Mouse (Mus musculus) liver, embryonic 14.5 days (tissue): ENCODE data around the gene Gng8. TPM values are rescaled to one million over a fixed set of nuclear protein-coding genes. Genes with fewer than 3 reads are reported as not detected.
A peak's percentile ranks its signal among the peaks of the same experiment; 100 is the strongest.

ENCODE experiments used
- ATAC-seq: fragments of 200-750 bp; cut with Nextera tagmentation; 2 replicates; pipeline ENCODE4 v1.8.0; 2017; ENCODE audit warnings: moderate number of reproducible peaks, mild to moderate bottlenecking, moderate library complexity; ENCODE audit not compliant: insufficient read depth
- DNase-seq, 3 experiments: peaks; one replicate each; pipeline ENCODE4 v3.0.0-alpha.2; 2012 to 2013; ENCODE audit warnings: low read depth in 3 of 3, low spot score in 3 of 3
- H3K27ac ChIP-seq: fragments of 300-500 bp; sonication (generic); 2 replicates; pipeline ENCODE4 v1.5.1; 2014; ENCODE audit warnings: moderate library complexity, mild to moderate bottlenecking, control low read depth, inconsistent platforms
- H3K27me3 ChIP-seq: fragments of 300-500 bp; sonication (generic); 2 replicates; pipeline ENCODE4 v1.6.1; 2014; ENCODE audit warnings: mild to moderate bottlenecking, low read length, moderate library complexity; ENCODE audit not compliant: control insufficient read depth, insufficient read depth
- H3K36me3 ChIP-seq: fragments of 300-500 bp; sonication (generic); replicated peaks from 2 replicates; pipeline ENCODE4 v1.6.1; 2014; ENCODE audit warnings: low read depth; ENCODE audit not compliant: control insufficient read depth, insufficient read depth
- H3K4me1 ChIP-seq, 2 experiments: fragments of 200-500 bp in 1 of 2; fragments of 300-500 bp in 1 of 2; sonication (generic) in 1 of 2; replicated peaks; 2 replicates each; pipeline ENCODE4 v1.6.1; 2012 to 2014; ENCODE audit warnings: antibody characterized with exemption in 1 of 2, inconsistent platforms in 1 of 2, low read length in 1 of 2; ENCODE audit not compliant: control insufficient read depth in 2 of 2, insufficient read depth in 2 of 2
- H3K4me2 ChIP-seq: fragments of 300-500 bp; sonication (generic); 2 replicates; pipeline ENCODE4 v1.6.1; 2014; ENCODE audit warnings: low read depth, mild to moderate bottlenecking, control low read depth, moderate library complexity
- H3K4me3 ChIP-seq, 2 experiments: fragments of 200-500 bp in 1 of 2; fragments of 300-500 bp in 1 of 2; sonication (generic) in 1 of 2; 2 replicates each; pipeline ENCODE4 v1.5.1; 2012 to 2014; ENCODE audit warnings: low read depth in 2 of 2, low read length in 2 of 2, mild to moderate bottlenecking in 2 of 2, control low read depth in 1 of 2, inconsistent platforms in 1 of 2, moderate library complexity in 1 of 2; ENCODE audit not compliant: insufficient read depth in 1 of 2
- H3K9ac ChIP-seq: fragments of 300-500 bp; sonication (generic); replicated peaks from 2 replicates; pipeline ENCODE4 v1.6.1; 2014; ENCODE audit warnings: mild to moderate bottlenecking, control low read depth, moderate library complexity
- H3K9me3 ChIP-seq: fragments of 300-500 bp; sonication (generic); 2 replicates; pipeline ENCODE4 v1.6.1; 2016; ENCODE audit warnings: low read length, mixed read lengths; ENCODE audit not compliant: control insufficient read depth
- CTCF ChIP-seq: IDR thresholded peaks from 2 replicates; pipeline ENCODE4 v1.5.1; 2016; ENCODE audit warnings: antibody characterized with exemption, low read depth, control low read depth
- EP300 ChIP-seq: IDR thresholded peaks from 2 replicates; pipeline ENCODE4 v1.6.1; 2016; ENCODE audit warnings: antibody characterized with exemption, low read depth
- WGBS: fragments of 180-500 bp; shearing (Covaris S2); extraction: QIAGEN DNeasy Blood & Tissue Kit; methylation state at CpG from one replicate; pipeline ENCODE4 v1.1.7; 2014; ENCODE audit not compliant: insufficient replicate concordance; 5-methylcytosine and 5-hydroxymethylcytosine counted together
- polyA plus RNA-seq, 2 experiments: library from polyadenylated mRNA; depleted of rRNA in 1 of 2; stranded (reverse) in 1 of 2; unstranded in 1 of 2; fragments of >200 nt; fragmentation: Nextera tagmentation in 1 of 2; extraction: Ambion mirVana in 1 of 2; gene quantifications; 2 replicates each; pipeline versions ENCODE4 v1.2.1 to v1.2.3; 2012 to 2014

The Gng8 gene
- polyA plus RNA-seq, 2 experiments = 0.47 TPM; not detected in 1

GRCm38 (mm10) chr7:16903439-16903955 lies 11.9 kb downstream of the Gng8 start:
- H3K4me1 ChIP-seq = peaks cover 0 to 18% of the 10 kb centered on the region in 2 experiments; a peak in 3 of 4 replicates
- 14% methylated on average over 2 of the region's 2 CpGs for WGBS
- no peak overlapping the region for H3K9ac ChIP-seq
- H3K27ac ChIP-seq = no peak overlapping the region
- TF ChIP-seq EP300 (no peak), CTCF (no peak)
- no peaks in the 10 kb centered on the region; the same call in 1 of the 2 replicates for H3K27me3 ChIP-seq
- no peaks in the 10 kb centered on the region for H3K36me3 ChIP-seq
- H3K4me3 ChIP-seq = no peak overlapping the region
- H3K4me2 ChIP-seq = no peak overlapping the region
- H3K9me3 ChIP-seq = no peaks in the 10 kb centered on the region
- no peak for DNase-seq
- ATAC-seq = no peak

GRCm38 (mm10) chr7:16904120-16904675 lies 12.6 kb downstream of the Gng8 start:
- no peaks in the 10 kb centered on the region; the same call in 1 of the 2 replicates for H3K27me3 ChIP-seq
- peaks cover 0 to 18% of the 10 kb centered on the region in 2 experiments; a peak in 3 of 4 replicates for H3K4me1 ChIP-seq
- TF ChIP-seq CTCF = no peak
- TF ChIP-seq EP300 = no peak
- no peaks in the 10 kb centered on the region for H3K36me3 ChIP-seq
- DNase-seq (no peak), ATAC-seq (no peak)
- 30% methylated on average over 9 of the region's 10 CpGs for WGBS
- no peak overlapping the region for H3K4me2 ChIP-seq
- H3K9ac ChIP-seq = no peak overlapping the region
- H3K9me3 ChIP-seq = no peaks in the 10 kb centered on the region
- H3K27ac ChIP-seq = no peak overlapping the region
- H3K4me3 ChIP-seq = no peak overlapping the region

- no peak overlapping the region for H3K27ac ChIP-seq
- H3K9me3 ChIP-seq = no peaks in the 10 kb centered on the region
- H3K9ac ChIP-seq = no peak overlapping the region
- H3K36me3 ChIP-seq = no peaks in the 10 kb centered on the region
- no peak overlapping the region for H3K4me3 ChIP-seq
- H3K27me3 ChIP-seq = no peaks in the 10 kb centered on the region; the same call in 1 of the 2 replicates
- peak; percentile 31; the same call in 1 of the 2 replicates for ATAC-seq
- 27% methylated on average over 9 of the region's 9 CpGs for WGBS
- H3K4me1 ChIP-seq = peaks cover 0 to 17% of the 10 kb centered on the region in 2 experiments; a peak in 3 of 4 replicates
- TF ChIP-seq CTCF = no peak
- TF ChIP-seq EP300 = no peak
- no peak overlapping the region for H3K4me2 ChIP-seq
- no peak for DNase-seq
Observed at GRCm38 (mm10) chr7:16905491-16906021, 14.0 kb downstream of the Gng8 start.

GRCm38 (mm10) chr7:16906281-16906680 lies 14.7 kb downstream of the Gng8 start, which contains the start of gene Ptgir:
Ptgir (plus strand) TSS chr7:16906490.
- no peak for DNase-seq
- no peak within 1 kb of the TSS for H3K9ac ChIP-seq

GRCm38 (mm10) chr7:16906889-16907559 lies 15.4 kb downstream of the Gng8 start:
- Histone ChIP-seq H3K4me2 (no peak overlapping the region), H3K36me3 (no peaks in the 10 kb centered on the region), H3K27me3 (no peaks in the 10 kb centered on the region; the same call in 1 of the 2 replicates), H3K27ac (no peak overlapping the region), H3K9me3 (no peaks in the 10 kb centered on the region), H3K4me3 (no peak overlapping the region), H3K9ac (no peak overlapping the region), H3K4me1 (peaks cover 0 to 16% of the 10 kb centered on the region in 2 experiments; a peak in 3 of 4 replicates)
- TF ChIP-seq EP300 (no peak), CTCF (no peak)
- DNase-seq = no peak
- no peak for ATAC-seq
- WGBS = 82% methylated on average over 41 of the region's 41 CpGs

More at GRCm38 (mm10) chr7:16906281-16906680, 14.7 kb downstream of the Gng8 start, which contains the start of gene Ptgir:
- H3K9me3 ChIP-seq = no peaks in the 10 kb centered on the region
- no peak within 1 kb of the TSS for H3K4me3 ChIP-seq
- no peaks in the 10 kb centered on the region for H3K36me3 ChIP-seq
- peaks cover 0 to 16% of the 10 kb centered on the region in 2 experiments; a peak in 3 of 4 replicates for H3K4me1 ChIP-seq
- TF ChIP-seq CTCF (no peak), EP300 (no peak)
- WGBS = 9% methylated on average over 6 of the region's 6 CpGs
- ATAC-seq = no peak
- no peak within 1 kb of the TSS for H3K27ac ChIP-seq
- H3K4me2 ChIP-seq = no peak within 1 kb of the TSS
- H3K27me3 ChIP-seq = no peaks in the 10 kb centered on the region; the same call in 1 of the 2 replicates
